Mouse (Mus musculus) embryonic facial prominence, embryonic 13.5 days (tissue): ENCODE results near the gene Vat1l. TPM values are rescaled to one million over a fixed set of nuclear protein-coding genes. Genes with fewer than 3 reads are reported as not detected.
A peak's percentile ranks its signal among the peaks of the same experiment; 100 is the strongest.

Experiments
- ATAC-seq: fragments of 200-750 bp; cut with Nextera tagmentation; 2 replicates; pipeline ENCODE4 v1.8.0; 2017; ENCODE audit warnings: low read depth; ENCODE audit not compliant: insufficient number of reproducible peaks, insufficient read depth, low FRiP score, low TSS enrichment
- H3K27ac ChIP-seq: fragments of 300-500 bp; sonication (generic); 2 replicates; pipeline ENCODE4 v1.5.1; 2015; ENCODE audit warnings: moderate library complexity, mild to moderate bottlenecking, inconsistent platforms
- H3K27me3 ChIP-seq: fragments of 300-500 bp; sonication (generic); 2 replicates; pipeline ENCODE4 v1.6.1; 2015; ENCODE audit warnings: mild to moderate bottlenecking, inconsistent platforms
- H3K36me3 ChIP-seq: fragments of 300-500 bp; sonication (generic); 2 replicates; pipeline ENCODE4 v1.6.1; 2015; ENCODE audit warnings: mild to moderate bottlenecking, inconsistent platforms
- H3K4me1 ChIP-seq: fragments of 300-500 bp; sonication (generic); 2 replicates; pipeline ENCODE4 v1.6.1; 2015; ENCODE audit warnings: inconsistent platforms
- H3K4me2 ChIP-seq: fragments of 300-500 bp; sonication (generic); 2 replicates; pipeline ENCODE4 v1.6.1; 2015; ENCODE audit warnings: moderate library complexity, mild to moderate bottlenecking, inconsistent platforms
- H3K4me3 ChIP-seq: fragments of 300-500 bp; sonication (generic); 2 replicates; pipeline ENCODE4 v1.5.1; 2015; ENCODE audit warnings: mild to moderate bottlenecking, inconsistent platforms
- H3K9ac ChIP-seq: fragments of 300-500 bp; sonication (generic); 2 replicates; pipeline ENCODE4 v1.6.1; 2015; ENCODE audit warnings: mild to moderate bottlenecking, inconsistent platforms
- H3K9me3 ChIP-seq: fragments of 300-500 bp; sonication (generic); 2 replicates; pipeline ENCODE4 v1.6.1; 2016; ENCODE audit warnings: inconsistent platforms
- WGBS: fragments of 180-500 bp; shearing (Covaris S2); methylation state at CpG from one replicate; pipeline ENCODE4 v1.1.7; 2015; ENCODE audit warnings: mixed read lengths; 5-methylcytosine and 5-hydroxymethylcytosine counted together
- polyA plus RNA-seq: library from polyadenylated mRNA; unstranded; fragments of >200 nt; fragmentation: Nextera tagmentation; extraction: Ambion mirVana; gene quantifications from 2 replicates; pipeline ENCODE4 v1.2.1, GENCODE M21; 2015

Vat1l gene
- polyA plus RNA-seq, 1 experiment from 2014 or later: 2.8 TPM

DNA sequence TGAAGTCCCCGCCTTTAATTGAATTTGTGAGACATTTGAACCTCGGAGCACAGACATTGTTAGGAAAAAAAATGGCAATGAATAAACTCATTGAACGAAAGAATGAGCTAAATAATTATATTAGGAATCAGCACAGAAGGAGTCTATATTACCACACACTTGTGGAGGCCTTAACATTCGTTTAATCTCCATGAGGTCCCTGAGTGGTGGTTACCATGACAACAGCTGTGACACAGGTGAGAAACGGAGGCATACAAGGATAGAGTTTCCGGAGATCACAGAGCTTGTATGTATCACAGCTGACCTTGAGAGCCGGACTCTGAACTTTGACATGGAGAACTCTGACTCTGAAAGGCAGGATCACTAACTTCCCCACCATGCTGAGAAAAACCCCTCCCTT lies 94.7 kb downstream of the Vat1l start:
- no peak for ATAC-seq
- no peak overlapping the region for H3K27ac ChIP-seq
- H3K27me3 ChIP-seq: no peaks in the 10 kb centered on the region
- H3K4me2 ChIP-seq: no peak overlapping the region
- no peaks in the 10 kb centered on the region for H3K9me3 ChIP-seq
- H3K9ac ChIP-seq: no peak overlapping the region
- no peak overlapping the region for H3K4me3 ChIP-seq
- peaks cover 15% of the 10 kb centered on the region for H3K4me1 ChIP-seq
- 40% methylated on average over 7 of the region's 7 CpGs for WGBS
- no peaks in the 10 kb centered on the region for H3K36me3 ChIP-seq

- Histone ChIP-seq H3K9me3 (no peaks in the 10 kb centered on the region), H3K4me1 (peaks cover 4% of the 10 kb centered on the region; the same call in 1 of the 2 replicates), H3K9ac (no peak overlapping the region), H3K36me3 (no peaks in the 10 kb centered on the region), H3K27ac (no peak overlapping the region), H3K4me2 (no peak overlapping the region), H3K27me3 (no peaks in the 10 kb centered on the region), H3K4me3 (no peak overlapping the region)
- WGBS: 59% methylated on average over 5 of the region's 5 CpGs
- ATAC-seq: no peak
Measured at GRCm38 (mm10) chr8:114306296-114306695, 100.9 kb downstream of the Vat1l start.

GRCm38 (mm10) chr8:114314669-114315325 lies 109.4 kb downstream of the Vat1l start:
- Histone ChIP-seq H3K36me3 (no peaks in the 10 kb centered on the region), H3K9me3 (no peaks in the 10 kb centered on the region), H3K9ac (no peak overlapping the region), H3K27ac (no peak overlapping the region), H3K4me1 (no peaks in the 10 kb centered on the region), H3K4me2 (no peak overlapping the region), H3K4me3 (no peak overlapping the region), H3K27me3 (no peaks in the 10 kb centered on the region)
- WGBS: 34% methylated on average over 5 of the region's 5 CpGs
- ATAC-seq: no peak

- no peak overlapping the region for H3K27ac ChIP-seq
- H3K4me3 ChIP-seq: no peak overlapping the region
- no peaks in the 10 kb centered on the region for H3K9me3 ChIP-seq
- ATAC-seq: no peak
- H3K4me1 ChIP-seq: no peaks in the 10 kb centered on the region
- no peaks in the 10 kb centered on the region for H3K36me3 ChIP-seq
- H3K4me2 ChIP-seq: no peak overlapping the region
- no peaks in the 10 kb centered on the region for H3K27me3 ChIP-seq
- 60% methylated on average over 4 of the region's 4 CpGs for WGBS
- no peak overlapping the region for H3K9ac ChIP-seq
Measured at GRCm38 (mm10) chr8:114318161-114318560, 112.7 kb downstream of the Vat1l start.

DNA sequence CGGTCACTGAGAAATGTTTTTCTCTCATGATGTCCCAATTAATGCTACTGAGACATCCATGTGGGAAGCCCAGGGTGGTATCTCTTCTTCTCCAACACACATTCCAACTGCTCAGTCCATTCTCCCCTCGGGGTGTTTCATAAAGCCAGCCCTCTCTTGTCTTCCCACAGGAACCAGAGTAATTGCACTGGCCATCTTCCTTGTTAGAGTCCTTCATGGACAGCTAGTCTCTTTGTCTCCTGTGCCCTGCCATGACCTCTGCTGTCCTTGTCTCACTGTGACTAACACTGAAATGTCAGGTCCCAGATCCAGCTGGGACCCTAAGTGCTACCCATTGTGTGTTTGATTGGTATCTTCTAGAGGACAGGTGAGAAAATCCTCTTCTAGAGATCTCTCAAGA lies 116.7 kb downstream of the Vat1l start:
- H3K4me2 ChIP-seq: no peak overlapping the region
- no peaks in the 10 kb centered on the region for H3K9me3 ChIP-seq
- no peak overlapping the region for H3K27ac ChIP-seq
- H3K27me3 ChIP-seq: no peaks in the 10 kb centered on the region
- no peaks in the 10 kb centered on the region for H3K36me3 ChIP-seq
- WGBS: 70% methylated on average over 2 of the region's 2 CpGs
- no peaks in the 10 kb centered on the region for H3K4me1 ChIP-seq
- no peak for ATAC-seq
- no peak overlapping the region for H3K4me3 ChIP-seq
- H3K9ac ChIP-seq: no peak overlapping the region

- Histone ChIP-seq H3K4me2 (no peak overlapping the region), H3K9me3 (0 out of 2 replicates have a peak, but pooled peaks cover 4% of the 10 kb centered on the region), H3K27ac (no peak overlapping the region), H3K4me1 (peaks cover 14% of the 10 kb centered on the region), H3K36me3 (no peaks in the 10 kb centered on the region), H3K4me3 (no peak overlapping the region), H3K27me3 (no peaks in the 10 kb centered on the region), H3K9ac (no peak overlapping the region)
- 47% methylated on average over 5 of the region's 5 CpGs for WGBS
- no peak for ATAC-seq
Measured at GRCm38 (mm10) chr8:114331928-114332327, 126.5 kb downstream of the Vat1l start.

DNA sequence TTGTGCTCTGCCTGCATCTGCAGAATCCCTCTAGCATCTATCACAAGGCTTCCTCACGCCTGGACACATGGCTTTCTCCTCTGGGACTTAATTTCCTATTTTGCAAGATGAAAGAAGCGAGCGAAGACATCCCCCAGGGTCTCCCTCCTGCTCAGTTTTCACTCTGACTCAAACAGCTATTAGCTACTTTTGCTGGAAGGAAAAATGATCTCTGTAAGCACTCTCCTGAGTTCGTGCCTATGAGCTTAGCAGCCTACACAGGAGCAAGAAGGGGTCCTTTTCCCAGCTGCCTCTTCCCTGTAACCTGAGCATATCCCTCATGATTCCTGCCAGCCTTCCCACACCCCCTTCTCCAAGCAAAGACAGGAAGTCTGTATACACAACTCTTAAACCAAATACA lies 127.5 kb downstream of the Vat1l start:
- H3K4me1 ChIP-seq: peaks cover 14% of the 10 kb centered on the region
- whole genome bisulfite sequencing: 7% methylated on average over 4 of the region's 4 CpGs

GRCm38 (mm10) chr8:114335721-114336120 lies 130.3 kb downstream of the Vat1l start:
- H3K27ac ChIP-seq: no peak overlapping the region
- H3K4me2 ChIP-seq: no peak overlapping the region
- no peak overlapping the region for H3K4me3 ChIP-seq
- H3K36me3 ChIP-seq: no peaks in the 10 kb centered on the region
- 51% methylated on average over 8 of the region's 8 CpGs for WGBS
- H3K4me1 ChIP-seq: peaks cover 14% of the 10 kb centered on the region
- H3K9me3 ChIP-seq: 0 out of 2 replicates have a peak, but pooled peaks cover under 1% of the 10 kb centered on the region
- H3K27me3 ChIP-seq: no peaks in the 10 kb centered on the region
- ATAC-seq: no peak
- H3K9ac ChIP-seq: no peak overlapping the region

More for the DNA sequence above, 127.5 kb downstream of the Vat1l start:
- H3K9ac ChIP-seq: no peak overlapping the region
- 0 out of 2 replicates have a peak, but pooled peaks cover 4% of the 10 kb centered on the region for H3K9me3 ChIP-seq
- H3K4me3 ChIP-seq: no peak overlapping the region
- H3K27me3 ChIP-seq: no peaks in the 10 kb centered on the region
- H3K36me3 ChIP-seq: no peaks in the 10 kb centered on the region
- no peak overlapping the region for H3K4me2 ChIP-seq
- ATAC-seq: no peak
- peak overlapping the region; percentile 35; the same call in 1 of the 2 replicates for H3K27ac ChIP-seq

- no peaks in the 10 kb centered on the region for H3K27me3 ChIP-seq
- no peaks in the 10 kb centered on the region for H3K36me3 ChIP-seq
- no peak overlapping the region for H3K9ac ChIP-seq
- no peak overlapping the region for H3K27ac ChIP-seq
- H3K4me2 ChIP-seq: no peak overlapping the region
- no peaks in the 10 kb centered on the region for H3K9me3 ChIP-seq
- H3K4me1 ChIP-seq: no peaks in the 10 kb centered on the region
- H3K4me3 ChIP-seq: no peak overlapping the region
- whole genome bisulfite sequencing: 73% methylated on average over 5 of the region's 5 CpGs
- ATAC-seq: no peak
Measured at GRCm38 (mm10) chr8:114342276-114342675, 136.9 kb downstream of the Vat1l start.

GRCm38 (mm10) chr8:114344789-114345188 lies 139.4 kb downstream of the Vat1l start:
- H3K4me1 ChIP-seq: no peaks in the 10 kb centered on the region
- H3K4me3 ChIP-seq: no peak overlapping the region
- H3K4me2 ChIP-seq: no peak overlapping the region
- no peak overlapping the region for H3K9ac ChIP-seq
- no peaks in the 10 kb centered on the region for H3K27me3 ChIP-seq
- H3K27ac ChIP-seq: no peak overlapping the region
- no peaks in the 10 kb centered on the region for H3K36me3 ChIP-seq
- ATAC-seq: no peak
- 52% methylated on average over 5 of the region's 5 CpGs for WGBS
- no peaks in the 10 kb centered on the region for H3K9me3 ChIP-seq

- H3K27ac ChIP-seq: no peak overlapping the region
- ATAC-seq: no peak
- H3K4me2 ChIP-seq: no peak overlapping the region
- no peak overlapping the region for H3K9ac ChIP-seq
- no peaks in the 10 kb centered on the region for H3K4me1 ChIP-seq
- H3K27me3 ChIP-seq: no peaks in the 10 kb centered on the region
- H3K4me3 ChIP-seq: no peak overlapping the region
- H3K36me3 ChIP-seq: no peaks in the 10 kb centered on the region
- no peaks in the 10 kb centered on the region for H3K9me3 ChIP-seq
- WGBS: 59% methylated on average over 2 of the region's 2 CpGs
Measured at GRCm38 (mm10) chr8:114346045-114346444, 140.6 kb downstream of the Vat1l start.

- Histone ChIP-seq H3K4me2 (peak overlapping the region; percentile 42), H3K27ac (no peak overlapping the region), H3K36me3 (no peaks in the 10 kb centered on the region), H3K4me3 (peak overlapping the region; percentile 3; the same call in 1 of the 2 replicates), H3K9me3 (no peaks in the 10 kb centered on the region), H3K27me3 (no peaks in the 10 kb centered on the region), H3K4me1 (peaks cover 6% of the 10 kb centered on the region), H3K9ac (no peak overlapping the region)
- 46% methylated on average over 14 of the region's 14 CpGs for WGBS
- no peak for ATAC-seq
Measured at GRCm38 (mm10) chr8:114351643-114352427, 146.4 kb downstream of the Vat1l start.
